ENCODE assay signal across 20 mouse cellular contexts in genomic region chr14:77557446-77558070, GRCm38 (mm10).
DNase-seq lines count a peak whose midpoint lies in the region; ATAC-seq and TF ChIP-seq lines count a peak whose summit lies in the region.
"Had no signal": no experiment of that assay in that cellular context is flagged by ENCODE, and none has a peak within 500 bp of the region (broad histone marks: within the 10 kb centered on the region; RNA-seq: fewer than 3 reads in every experiment).

No protein-coding gene starts in this region.

- peak; percentile 1 for DNase-seq in liver, adult 2 months (ENCODE audit: extremely low read depth, low read depth, low spot score)
- no peak for DNase-seq in liver, embryonic 11.5 days (ENCODE audit: low spot score)
- no peak for DNase-seq in cerebellum, postnatal 36 days
- DNase-seq in frontal cortex, postnatal 10 days (ENCODE audit: low spot score in 2 of 2) = no peak
- DNase-seq: adrenal gland, adult 8-10 months; cerebellum, adult 8-10 months; gastrocnemius, postnatal 36 days; layer of hippocampus, postnatal 36 days; midbrain, embryonic 14.5 days; thymus, adult 18-20 months had no signal

- no peaks in the 10 kb centered on the region for H3K9me3 ChIP-seq in liver, embryonic 11.5 days (ENCODE audit: control insufficient read depth, low read length)
- no peaks in the 10 kb centered on the region for H3K9me3 ChIP-seq in heart, embryonic 12.5 days (replicated peaks)
- H3K9me3 ChIP-seq in heart, embryonic 15.5 days (replicated peaks) = no peaks in the 10 kb centered on the region
- H3K9me3 ChIP-seq: forebrain, embryonic 13.5 days; hindbrain, embryonic 10.5 days; limb, embryonic 15.5 days; neural tube, embryonic 13.5 days had no signal

- no peak overlapping the region for H3K9ac ChIP-seq in liver, adult 2 months (ENCODE audit: low read depth, low read length)
- H3K9ac ChIP-seq in liver, embryonic 11.5 days (ENCODE audit: low read depth, low read length) = no peak overlapping the region
- H3K9ac ChIP-seq in heart, embryonic 12.5 days = no peak overlapping the region
- no peak overlapping the region for H3K9ac ChIP-seq in heart, embryonic 15.5 days
- H3K9ac ChIP-seq: forebrain, embryonic 13.5 days; limb, embryonic 15.5 days; neural tube, embryonic 13.5 days had no signal

- no peak for TF ChIP-seq CTCF in liver, adult 2 months (IDR thresholded peaks at IDR 0.05; ENCODE audit: low read depth, low read length)

- TF ChIP-seq POLR2A in liver, adult 2 months (IDR thresholded peaks at IDR 0.05; ENCODE audit: extremely low read depth, insufficient read depth, low read length) = no peak

- no peaks in the 10 kb centered on the region for H3K79me2 ChIP-seq in liver, adult 2 months (ENCODE audit: control insufficient read depth, insufficient read depth, low read length)

- no peak overlapping the region for H3K27ac ChIP-seq in liver, adult 2 months (replicated peaks; ENCODE audit: insufficient read depth, low read depth, low read length)
- no peak overlapping the region for H3K27ac ChIP-seq in liver, embryonic 11.5 days (ENCODE audit: low read depth, low read length)
- H3K27ac ChIP-seq in heart, embryonic 12.5 days (ENCODE audit: poor library complexity, severe bottlenecking) = no peak overlapping the region
- peak overlapping the region; percentile 64 for H3K27ac ChIP-seq in heart, embryonic 15.5 days
- H3K27ac ChIP-seq: forebrain, embryonic 13.5 days; hindbrain, embryonic 10.5 days; hindbrain, postnatal 0 days; limb, embryonic 15.5 days; macrophage; neural tube, embryonic 13.5 days had no signal

- H3K36me3 ChIP-seq in liver, adult 2 months (ENCODE audit: control insufficient read depth, insufficient read depth, low read length) = no peaks in the 10 kb centered on the region
- H3K36me3 ChIP-seq in liver, embryonic 11.5 days (ENCODE audit: control insufficient read depth, insufficient read depth, low read length) = no peaks in the 10 kb centered on the region
- no peaks in the 10 kb centered on the region for H3K36me3 ChIP-seq in heart, embryonic 12.5 days
- no peaks in the 10 kb centered on the region for H3K36me3 ChIP-seq in heart, embryonic 15.5 days
- H3K36me3 ChIP-seq: hindbrain, embryonic 10.5 days; limb, embryonic 15.5 days; neural tube, embryonic 13.5 days had no signal

- H3K27me3 ChIP-seq in liver, adult 2 months (ENCODE audit: control insufficient read depth, insufficient read depth, low read length) = no peaks in the 10 kb centered on the region
- H3K27me3 ChIP-seq in liver, embryonic 11.5 days (replicated peaks; ENCODE audit: control insufficient read depth, insufficient read depth, low read length) = no peaks in the 10 kb centered on the region
- no peaks in the 10 kb centered on the region for H3K27me3 ChIP-seq in heart, embryonic 12.5 days (replicated peaks)
- H3K27me3 ChIP-seq in heart, embryonic 15.5 days = no peaks in the 10 kb centered on the region
- H3K27me3 ChIP-seq: forebrain, embryonic 13.5 days; limb, embryonic 15.5 days; neural tube, embryonic 13.5 days had no signal

- no peaks in the 10 kb centered on the region for H3K4me1 ChIP-seq in liver, adult 2 months (ENCODE audit: control insufficient read depth, insufficient read depth, low read length)
- no peaks in the 10 kb centered on the region for H3K4me1 ChIP-seq in liver, embryonic 11.5 days (replicated peaks; ENCODE audit: control insufficient read depth, insufficient read depth, low read length)
- H3K4me1 ChIP-seq in heart, embryonic 12.5 days (replicated peaks) = peaks cover 31% of the 10 kb centered on the region
- peaks cover 18% of the 10 kb centered on the region for H3K4me1 ChIP-seq in heart, embryonic 15.5 days (replicated peaks)
- H3K4me1 ChIP-seq: forebrain, embryonic 13.5 days; limb, embryonic 15.5 days; neural tube, embryonic 13.5 days had no signal

- no peak for ATAC-seq in liver, embryonic 11.5 days (replicated peaks; ENCODE audit: low FRiP score)
- ATAC-seq in heart, embryonic 12.5 days (ENCODE audit: insufficient number of reproducible peaks, low FRiP score) = peak; percentile 48
- peak; percentile 81 for ATAC-seq in heart, embryonic 15.5 days (replicated peaks; ENCODE audit: insufficient number of reproducible peaks, insufficient read depth, low FRiP score, low read depth)
- peak; percentile 97 for ATAC-seq in megakaryocyte-erythroid progenitor cell, adult 5-6 weeks (replicated peaks; ENCODE audit: low FRiP score, low TSS enrichment, poor library complexity, severe bottlenecking)
- ATAC-seq: forebrain, embryonic 13.5 days; hindbrain, postnatal 0 days; intestine, postnatal 0 days had no signal

- WGBS in liver, adult 2 months = 27% methylated on average over 7 of the region's 7 CpGs
- WGBS in liver, embryonic 11.5 days = 66% methylated on average over 7 of the region's 7 CpGs
- 40% methylated on average over 7 of the region's 7 CpGs for WGBS in heart, embryonic 12.5 days
- 32% methylated on average over 7 of the region's 7 CpGs for WGBS in heart, embryonic 15.5 days

- H3K4me3 ChIP-seq in liver, adult 2 months (ENCODE audit: insufficient read depth, low read depth, low read length) = no peak overlapping the region
- H3K4me3 ChIP-seq in liver, embryonic 11.5 days (ENCODE audit: low read depth, low read length) = no peak overlapping the region
- no peak overlapping the region for H3K4me3 ChIP-seq in heart, embryonic 12.5 days
- H3K4me3 ChIP-seq in heart, embryonic 15.5 days = no peak overlapping the region
- H3K4me3 ChIP-seq: forebrain, embryonic 13.5 days; hindbrain, embryonic 10.5 days; limb, embryonic 15.5 days; neural tube, embryonic 13.5 days had no signal

- no peak overlapping the region for H3K4me2 ChIP-seq in liver, embryonic 11.5 days
- no peak overlapping the region for H3K4me2 ChIP-seq in heart, embryonic 12.5 days
- no peak overlapping the region for H3K4me2 ChIP-seq in heart, embryonic 15.5 days
- H3K4me2 ChIP-seq: forebrain, embryonic 13.5 days; limb, embryonic 15.5 days; neural tube, embryonic 13.5 days had no signal
